Mouse (Mus musculus) forebrain, embryonic 10.5 days (tissue): ENCODE data around the gene Gm2174. TPM values are rescaled to one million over a fixed set of nuclear protein-coding genes. Genes with fewer than 3 reads are reported as not detected.
A peak's percentile ranks its signal among the peaks of the same experiment; 100 is the strongest.

Source experiments
- DNase-seq: peaks from one replicate; pipeline ENCODE4 v3.0.0-alpha.2; 2017; ENCODE audit warnings: low spot score; ENCODE audit errors: extremely low spot score
- H3K27ac ChIP-seq: fragments of 300-500 bp; sonication (generic); 2 replicates; pipeline ENCODE4 v1.5.1; 2016; ENCODE audit warnings: mild to moderate bottlenecking
- H3K27me3 ChIP-seq: fragments of 300-500 bp; sonication (generic); 2 replicates; pipeline ENCODE4 v1.6.1; 2016; ENCODE audit warnings: mild to moderate bottlenecking; ENCODE audit not compliant: poor library complexity, severe bottlenecking
- H3K36me3 ChIP-seq: fragments of 300-500 bp; sonication (generic); replicated peaks from 2 replicates; pipeline ENCODE4 v1.6.1; 2016; ENCODE audit warnings: mild to moderate bottlenecking, moderate library complexity
- H3K4me1 ChIP-seq: fragments of 300-500 bp; sonication (generic); 2 replicates; pipeline ENCODE4 v1.6.1; 2016
- H3K4me3 ChIP-seq: fragments of 300-500 bp; sonication (generic); 2 replicates; pipeline ENCODE4 v1.5.1; 2016; ENCODE audit warnings: mild to moderate bottlenecking, moderate library complexity
- H3K9me3 ChIP-seq: fragments of 300-500 bp; sonication (generic); 2 replicates; pipeline ENCODE4 v1.6.1; 2016; ENCODE audit warnings: mild to moderate bottlenecking, moderate library complexity
- WGBS: fragments of 180-500 bp; shearing (Covaris S2); methylation state at CpG from one replicate; pipeline ENCODE4 v1.1.7; 2016; 5-methylcytosine and 5-hydroxymethylcytosine counted together
- polyA plus RNA-seq: library from polyadenylated mRNA; unstranded; fragments of >200 nt; fragmentation: Nextera tagmentation; extraction: Ambion mirVana; gene quantifications from 2 replicates; pipeline ENCODE4 v1.2.1, GENCODE M21; 2016

Gm2174 gene
- polyA plus RNA-seq, 1 experiment from 2014 or later: 1.4 TPM

DNA sequence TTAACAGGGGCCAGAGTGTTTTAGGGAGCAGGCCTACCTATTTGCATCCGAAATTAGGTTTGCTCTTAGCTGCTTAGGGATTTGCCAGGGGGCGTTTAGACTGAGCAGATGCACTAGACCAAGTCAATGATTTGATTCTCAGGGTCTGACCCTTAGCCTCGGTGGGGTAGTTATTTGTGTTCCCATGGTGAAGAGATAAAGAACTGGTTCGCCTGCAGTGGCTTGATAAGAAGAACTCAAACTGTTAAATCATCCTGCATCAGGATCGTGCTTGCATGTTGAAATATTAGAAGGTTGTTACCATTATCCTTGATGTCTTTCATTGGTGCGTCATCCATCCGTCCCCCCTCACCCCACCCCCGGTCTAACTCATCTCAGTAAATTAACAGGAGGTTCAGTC, 8.6 kb downstream of the Gm2174 start:
- 18% methylated on average over 8 of the region's 8 CpGs for WGBS
- Histone ChIP-seq H3K27ac (peak overlapping the region; percentile 96), H3K4me3 (peak overlapping the region; percentile 66), H3K4me1 (0 out of 2 replicates have a peak, but pooled peaks cover 5% of the 10 kb centered on the region), H3K9me3 (no peaks in the 10 kb centered on the region; the same call in 1 of the 2 replicates), H3K36me3 (peaks cover 5% of the 10 kb centered on the region; the same call in 1 of the 2 replicates), H3K27me3 (no peaks in the 10 kb centered on the region)
- DNase-seq: no peak

DNA sequence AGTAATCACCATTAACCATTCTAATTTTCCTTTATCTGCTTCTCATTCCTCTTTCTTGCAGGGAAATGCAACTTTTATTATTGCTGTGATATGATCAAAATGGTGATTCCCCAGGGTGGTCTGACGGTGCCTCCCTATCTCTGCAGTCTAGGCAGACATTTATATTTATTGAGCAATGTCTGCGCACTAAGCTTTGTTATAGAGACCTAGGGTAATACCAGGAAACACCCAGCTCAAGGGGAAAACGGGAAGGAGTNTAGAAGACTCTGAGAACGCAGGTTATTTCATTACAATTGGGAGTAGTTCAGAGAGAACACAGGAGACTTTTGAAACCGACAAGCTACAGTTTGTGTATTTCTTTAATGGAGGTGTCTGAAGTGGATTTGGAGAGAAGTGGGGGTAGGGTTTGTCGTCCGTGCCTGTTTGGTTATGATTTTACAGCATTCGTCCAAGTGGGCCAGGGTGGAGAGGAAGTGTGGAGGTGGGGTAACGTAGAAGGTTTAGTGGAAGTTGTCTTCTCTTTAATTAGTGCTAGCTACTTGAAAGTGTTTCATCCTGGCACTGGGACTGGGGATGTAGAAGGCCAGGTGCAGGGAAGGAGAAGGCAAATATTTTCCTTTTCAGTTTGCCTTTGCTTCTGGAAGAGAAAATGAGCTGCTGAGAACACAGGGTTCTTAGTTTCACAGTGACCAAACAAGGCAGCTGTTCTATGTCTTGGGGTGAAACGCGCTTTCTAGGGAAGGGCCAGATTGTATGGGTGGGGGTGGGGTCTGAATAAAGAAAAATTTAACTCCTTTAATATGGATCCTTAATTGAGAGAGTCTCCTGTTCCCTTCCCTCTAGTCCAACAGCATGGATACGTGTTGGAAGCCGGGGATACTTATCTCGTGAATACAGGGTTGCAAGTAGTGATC, 14.5 kb downstream of the Gm2174 start:
- H3K4me1 ChIP-seq: no peaks in the 10 kb centered on the region
- H3K36me3 ChIP-seq: peaks cover 16% of the 10 kb centered on the region
- no peak overlapping the region for H3K4me3 ChIP-seq
- DNase-seq: no peak
- 85% methylated on average over 14 of the region's 14 CpGs for WGBS
- H3K27me3 ChIP-seq: no peaks in the 10 kb centered on the region
- no peak overlapping the region for H3K27ac ChIP-seq
- no peaks in the 10 kb centered on the region for H3K9me3 ChIP-seq

DNA sequence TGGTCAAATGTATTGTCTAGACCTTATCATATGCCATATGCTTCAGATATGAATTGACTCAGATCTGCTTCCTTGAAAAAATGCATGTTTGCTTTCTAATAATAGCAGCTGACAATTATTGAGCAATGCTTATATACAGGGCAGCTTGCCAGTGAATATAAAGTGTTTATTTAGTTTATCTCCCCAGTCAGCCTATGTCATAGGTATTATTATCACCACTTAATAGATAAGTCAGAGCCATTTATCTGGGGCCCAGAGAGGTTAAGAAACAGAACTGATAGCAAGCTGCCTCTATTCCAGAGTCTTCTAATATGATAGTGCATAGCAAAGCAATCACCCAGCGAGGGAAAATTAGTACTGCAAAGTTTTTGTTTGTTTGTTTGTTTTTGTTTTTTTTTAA, 17.1 kb downstream of the Gm2174 start:
- Histone ChIP-seq H3K27ac (no peak overlapping the region), H3K4me1 (peaks cover 9% of the 10 kb centered on the region; the same call in 1 of the 2 replicates), H3K9me3 (no peaks in the 10 kb centered on the region), H3K4me3 (no peak overlapping the region), H3K27me3 (no peaks in the 10 kb centered on the region), H3K36me3 (peaks cover 16% of the 10 kb centered on the region)
- WGBS: 82% methylated on average over 1 of the region's 1 CpGs
- no peak for DNase-seq

DNA sequence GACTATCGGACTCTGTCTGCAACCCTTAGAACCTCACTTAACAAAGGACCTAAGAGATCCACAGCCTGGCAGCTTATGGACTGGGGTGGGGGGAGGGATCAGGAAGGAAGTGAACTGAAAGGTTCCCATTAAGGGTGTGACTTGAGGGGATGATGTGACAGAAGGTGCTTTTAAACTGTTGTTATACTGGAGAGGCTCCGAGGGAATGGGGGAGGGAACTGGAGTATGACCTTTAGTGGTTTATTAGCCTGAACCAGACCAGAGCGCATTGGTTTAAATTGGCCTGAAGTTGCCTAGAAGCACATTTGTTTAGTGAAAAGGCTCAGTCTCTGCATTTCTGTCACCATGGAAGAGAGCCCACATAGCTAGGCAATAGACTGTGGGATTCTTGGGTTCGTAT, 19.9 kb downstream of the Gm2174 start:
- Histone ChIP-seq H3K9me3 (no peaks in the 10 kb centered on the region; the same call in 1 of the 2 replicates), H3K4me3 (no peak overlapping the region), H3K27ac (peak overlapping the region; percentile 20; the same call in 1 of the 2 replicates), H3K27me3 (no peaks in the 10 kb centered on the region), H3K36me3 (peaks cover 19% of the 10 kb centered on the region), H3K4me1 (peaks cover 9% of the 10 kb centered on the region; the same call in 1 of the 2 replicates)
- 65% methylated on average over 4 of the region's 4 CpGs for WGBS
- no peak for DNase-seq

DNA sequence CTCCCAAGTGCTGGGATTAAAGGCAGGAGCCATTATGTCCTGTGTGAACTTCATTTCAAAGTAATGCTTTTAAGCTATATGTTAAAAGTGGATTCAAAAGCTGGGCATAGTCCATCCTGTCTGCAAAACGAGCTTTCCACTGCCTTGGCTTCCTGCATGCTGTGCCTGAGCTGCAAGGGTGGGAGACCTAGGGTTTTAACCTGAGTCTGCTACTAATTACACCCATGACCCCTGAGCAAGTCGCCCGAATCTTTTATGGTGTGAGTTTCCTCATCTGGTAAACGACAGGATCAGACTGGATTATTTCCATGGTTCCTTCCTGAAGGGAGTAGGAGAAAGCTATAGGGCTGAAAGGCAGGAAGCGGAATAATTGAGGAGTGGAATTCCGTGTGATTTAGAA, 20.7 kb downstream of the Gm2174 start:
- Histone ChIP-seq H3K36me3 (peaks cover 19% of the 10 kb centered on the region), H3K27ac (no peak overlapping the region), H3K27me3 (no peaks in the 10 kb centered on the region), H3K4me1 (peaks cover 9% of the 10 kb centered on the region; the same call in 1 of the 2 replicates), H3K9me3 (no peaks in the 10 kb centered on the region; the same call in 1 of the 2 replicates), H3K4me3 (no peak overlapping the region)
- DNase-seq: no peak
- 47% methylated on average over 6 of the region's 6 CpGs for WGBS

DNA sequence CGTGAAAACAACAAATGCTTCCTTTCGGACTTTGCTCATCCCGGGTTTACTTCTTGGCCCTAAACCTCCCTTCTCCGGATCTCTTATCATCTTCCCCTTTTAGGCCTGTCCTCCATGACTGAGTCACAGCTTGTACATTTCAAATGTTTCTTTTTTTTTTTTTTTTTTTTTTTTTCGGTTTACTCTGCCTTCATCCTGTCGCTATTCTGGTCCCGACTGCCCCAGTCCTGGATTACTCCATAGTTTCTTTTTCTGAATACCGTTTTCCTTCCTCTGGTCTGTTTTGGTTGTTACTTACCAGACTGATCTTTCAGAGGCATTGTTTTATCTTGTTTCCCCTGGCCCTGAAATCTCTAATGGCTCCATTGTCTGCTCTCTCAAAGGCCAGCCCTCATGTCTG, 26.3 kb downstream of the Gm2174 start:
- no peak for DNase-seq
- H3K4me3 ChIP-seq: no peak overlapping the region
- peaks cover 8% of the 10 kb centered on the region for H3K36me3 ChIP-seq
- H3K4me1 ChIP-seq: no peaks in the 10 kb centered on the region
- no peaks in the 10 kb centered on the region for H3K27me3 ChIP-seq
- 75% methylated on average over 8 of the region's 8 CpGs for WGBS
- no peaks in the 10 kb centered on the region; the same call in 1 of the 2 replicates for H3K9me3 ChIP-seq
- H3K27ac ChIP-seq: no peak overlapping the region

DNA sequence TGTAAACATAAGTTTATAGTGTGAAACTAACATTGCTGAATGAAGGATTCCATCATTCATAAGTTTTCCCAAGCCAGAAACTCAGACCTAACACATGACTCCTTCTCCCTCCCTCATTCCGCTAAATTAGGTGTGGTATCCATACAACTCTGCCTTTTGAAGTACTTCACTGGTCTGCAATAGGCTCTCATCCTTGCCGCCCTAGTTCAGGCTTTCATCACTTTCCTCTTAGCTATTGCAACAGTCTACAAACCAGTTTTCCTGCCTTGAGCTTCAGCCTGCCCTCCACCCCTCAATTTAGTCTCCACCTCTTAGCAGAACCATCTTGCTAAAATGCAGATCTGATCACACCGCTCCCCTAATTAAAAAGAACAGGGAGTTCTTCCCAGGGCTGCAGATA, 29.8 kb downstream of the Gm2174 start:
- H3K9me3 ChIP-seq: no peaks in the 10 kb centered on the region
- no peak overlapping the region for H3K27ac ChIP-seq
- 92% methylated on average over 3 of the region's 3 CpGs for WGBS
- no peak overlapping the region for H3K4me3 ChIP-seq
- peaks cover 18% of the 10 kb centered on the region for H3K36me3 ChIP-seq
- DNase-seq: no peak
- no peaks in the 10 kb centered on the region for H3K4me1 ChIP-seq
- no peaks in the 10 kb centered on the region for H3K27me3 ChIP-seq

DNA sequence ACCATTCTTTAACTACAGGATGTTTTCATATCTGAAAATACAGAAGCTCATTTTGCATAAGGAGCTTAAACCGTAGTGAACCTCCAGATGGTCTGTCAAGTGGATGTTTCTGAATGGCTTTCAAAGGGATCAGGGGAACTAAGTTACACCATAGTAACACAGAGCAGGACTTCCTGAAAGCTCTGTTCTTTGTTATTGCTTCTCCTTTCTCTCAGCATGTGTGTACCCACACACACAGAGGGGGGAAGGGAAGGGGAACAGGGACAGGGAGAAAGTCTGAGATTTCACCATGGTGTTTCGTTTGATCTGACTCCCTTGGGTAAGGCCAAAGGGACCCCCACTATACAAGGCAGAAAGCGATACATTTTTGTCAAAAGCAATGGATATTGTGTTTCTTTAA, 34.1 kb downstream of the Gm2174 start:
- 68% methylated on average over 3 of the region's 3 CpGs for WGBS
- H3K9me3 ChIP-seq: no peaks in the 10 kb centered on the region
- H3K27ac ChIP-seq: no peak overlapping the region
- no peaks in the 10 kb centered on the region for H3K27me3 ChIP-seq
- peaks cover 36% of the 10 kb centered on the region for H3K36me3 ChIP-seq
- no peak overlapping the region for H3K4me3 ChIP-seq
- no peaks in the 10 kb centered on the region for H3K4me1 ChIP-seq
- DNase-seq: no peak

DNA sequence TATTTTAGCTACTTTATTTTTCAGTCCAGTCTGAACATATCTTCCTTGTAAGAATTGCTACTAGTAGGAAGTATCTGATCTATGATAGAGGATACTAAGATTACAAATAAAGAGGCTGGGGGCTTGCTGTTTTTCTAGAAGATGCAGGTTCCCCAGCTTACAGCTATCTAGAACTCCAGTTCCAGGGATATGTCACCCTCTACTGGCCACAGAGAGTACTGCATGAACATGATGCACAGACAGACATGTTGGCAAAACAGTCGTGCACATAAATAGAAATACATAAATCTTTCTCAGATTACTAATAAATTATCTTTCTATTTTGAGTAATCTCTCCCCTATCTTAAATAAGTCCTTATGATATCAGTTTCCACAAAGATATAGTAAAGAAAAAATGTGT, 42.0 kb downstream of the Gm2174 start:
- H3K4me1 ChIP-seq: no peaks in the 10 kb centered on the region
- H3K9me3 ChIP-seq: no peaks in the 10 kb centered on the region
- H3K27me3 ChIP-seq: no peaks in the 10 kb centered on the region
- peaks cover 13% of the 10 kb centered on the region for H3K36me3 ChIP-seq
- 21% methylated on average over 1 of the region's 1 CpGs for WGBS
- peak; percentile 43 for DNase-seq
- H3K27ac ChIP-seq: no peak overlapping the region
- no peak overlapping the region for H3K4me3 ChIP-seq

DNA sequence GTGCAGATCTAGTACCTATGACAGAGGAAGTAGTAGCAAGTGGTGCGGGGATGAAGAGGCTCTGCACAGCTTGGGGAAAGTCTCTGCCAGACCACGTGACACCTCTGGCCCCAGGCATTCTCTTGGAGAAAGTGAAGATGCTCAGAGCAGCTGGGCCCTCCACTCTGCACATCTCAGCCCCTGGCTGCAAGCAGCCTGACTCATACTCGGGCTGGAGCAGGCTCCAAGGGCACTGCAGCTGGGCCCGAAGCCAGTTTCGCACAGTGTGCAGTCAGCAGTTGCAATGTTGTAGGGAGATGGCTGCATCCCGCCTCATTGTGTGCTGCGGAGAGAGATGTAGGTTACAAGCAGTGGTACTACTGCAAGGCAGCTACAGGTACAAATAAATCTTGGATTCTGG, 49.5 kb downstream of the Gm2174 start:
- 83% methylated on average over 7 of the region's 7 CpGs for WGBS
- Histone ChIP-seq H3K27ac (no peak overlapping the region), H3K4me1 (no peaks in the 10 kb centered on the region), H3K4me3 (no peak overlapping the region), H3K27me3 (no peaks in the 10 kb centered on the region), H3K9me3 (no peaks in the 10 kb centered on the region), H3K36me3 (peaks cover 30% of the 10 kb centered on the region)
- DNase-seq: no peak

Other genes starting within 250 kb of the Gm2174 start
- not detected in 2 replicates for gene Gm773, start 235.1 kb upstream of the Gm2174 start, polyA plus RNA-seq
- 5.1 and 7.0 TPM in 2 replicates for gene Zfp449, start 101.6 kb upstream of the Gm2174 start, polyA plus RNA-seq
- gene Smim10l2a, start 73.4 kb upstream of the Gm2174 start, polyA plus RNA-seq: 5.9 and 6.6 TPM in 2 replicates
- 21.2 and 24.1 TPM in 2 replicates for gene Ints6l, start 6.9 kb downstream of the Gm2174 start, polyA plus RNA-seq
- gene Gm10477, start 76.8 kb downstream of the Gm2174 start, polyA plus RNA-seq: not detected in 2 replicates
- gene Gm648, start 101.6 kb downstream of the Gm2174 start, polyA plus RNA-seq: not detected in 2 replicates
- 42.7 and 42.8 TPM in 2 replicates for gene Mmgt1, start 150.1 kb downstream of the Gm2174 start, polyA plus RNA-seq
- gene Slc9a6, start 161.8 kb downstream of the Gm2174 start, polyA plus RNA-seq: 9.3 and 10.2 TPM in 2 replicates